Comparison of ENCODE assay signal across 8 mouse cellular contexts in genomic region chr14:27508644-27509301, GRCm38 (mm10). TPM values are rescaled to one million over a fixed set of nuclear protein-coding genes. Genes with fewer than 3 reads are reported as not detected.
DNase-seq lines count a peak whose midpoint lies in the region; ATAC-seq and TF ChIP-seq lines count a peak whose summit lies in the region.

No protein-coding gene starts in this region.

- TF ChIP-seq CTCF in forebrain, postnatal 0 days (IDR thresholded peaks at IDR 0.05; ENCODE audit: low read depth): no peak
- no peak for TF ChIP-seq CTCF in liver, embryonic 14.5 days (IDR thresholded peaks at IDR 0.05; ENCODE audit: low read depth)

- WGBS in kidney, embryonic 14.5 days: 31% methylated on average over 15 of the region's 15 CpGs
- WGBS in forebrain, postnatal 0 days: 33% methylated on average over 15 of the region's 15 CpGs
- WGBS in liver, embryonic 14.5 days (ENCODE audit: insufficient replicate concordance): 34% methylated on average over 15 of the region's 15 CpGs

- peaks cover 2% of the 10 kb centered on the region; the same call in 1 of the 2 replicates for H3K36me3 ChIP-seq in kidney, embryonic 14.5 days (ENCODE audit: control insufficient read depth, insufficient read depth, low read length)
- no peaks in the 10 kb centered on the region for H3K36me3 ChIP-seq in forebrain, postnatal 0 days (ENCODE audit: insufficient read depth)
- no peaks in the 10 kb centered on the region for H3K36me3 ChIP-seq in liver, embryonic 14.5 days (replicated peaks; ENCODE audit: control insufficient read depth, insufficient read depth, low read depth)

- peaks cover 3% of the 10 kb centered on the region; the same call in 1 of the 2 replicates for H3K4me1 ChIP-seq in kidney, embryonic 14.5 days (ENCODE audit: control insufficient read depth, insufficient read depth, low read length)
- H3K4me1 ChIP-seq in forebrain, postnatal 0 days (ENCODE audit: insufficient read depth): peaks cover 6% of the 10 kb centered on the region; the same call in 1 of the 2 replicates
- H3K4me1 ChIP-seq in liver, embryonic 14.5 days (replicated peaks; ENCODE audit: control insufficient read depth in 2 of 2, insufficient read depth in 2 of 2, low read length in 1 of 2): peaks cover 4 to 8% of the 10 kb centered on the region in 2 experiments

- H3K9ac ChIP-seq in kidney, embryonic 14.5 days (ENCODE audit: low read depth, low read length): peak overlapping the region; percentile 74; the same call in 1 of the 2 replicates
- peak overlapping the region; percentile 86 for H3K9ac ChIP-seq in forebrain, postnatal 0 days
- H3K9ac ChIP-seq in liver, embryonic 14.5 days (replicated peaks): peak overlapping the region; percentile 57

- H3K27me3 ChIP-seq in kidney, embryonic 14.5 days (ENCODE audit: control insufficient read depth, insufficient read depth, low read length): no peaks in the 10 kb centered on the region
- H3K27me3 ChIP-seq in forebrain, postnatal 0 days (ENCODE audit: insufficient read depth, low read length): no peaks in the 10 kb centered on the region
- no peaks in the 10 kb centered on the region for H3K27me3 ChIP-seq in liver, embryonic 14.5 days (ENCODE audit: control insufficient read depth, insufficient read depth, low read length)

- ATAC-seq in kidney, embryonic 14.5 days (ENCODE audit: low FRiP score, low TSS enrichment): peak; percentile 60
- ATAC-seq in forebrain, postnatal 0 days: peak; percentile 68
- peak; percentile 55 for ATAC-seq in liver, embryonic 14.5 days (ENCODE audit: insufficient read depth)

- peak overlapping the region; percentile 71 for H3K4me3 ChIP-seq in kidney, embryonic 14.5 days (ENCODE audit: low read length)
- H3K4me3 ChIP-seq in forebrain, postnatal 0 days (ENCODE audit: low read depth, low read length): peak overlapping the region; percentile 88
- peak overlapping the region; percentile 86 to 89 for H3K4me3 ChIP-seq in liver, embryonic 14.5 days (ENCODE audit: insufficient read depth in 1 of 2, low read depth in 2 of 2, low read length in 2 of 2)

- TF ChIP-seq EP300 in liver, embryonic 14.5 days (IDR thresholded peaks at IDR 0.05; ENCODE audit: low read depth): no peak

- peak overlapping the region; percentile 39; the same call in 1 of the 2 replicates for H3K27ac ChIP-seq in kidney, embryonic 14.5 days (ENCODE audit: low read depth, low read length)
- peak overlapping the region; percentile 75 for H3K27ac ChIP-seq in forebrain, postnatal 0 days (ENCODE audit: low read depth, low read length)
- H3K27ac ChIP-seq in liver, embryonic 14.5 days: no peak overlapping the region

- DNase-seq in kidney, adult 8-10 months: no peak
- peak; percentile 46 for DNase-seq in ZHBTc4 (ENCODE audit: low read depth, low spot score)
- DNase-seq in forebrain, postnatal 0 days: no peak
- no peak for DNase-seq in liver, embryonic 14.5 days (ENCODE audit: low read depth in 3 of 3, low spot score in 3 of 3)
- DNase-seq in yolk sac, embryonic 10.5 days (ENCODE audit: low spot score): no peak
- DNase-seq in left cerebral cortex, postnatal 36 days (ENCODE audit: low spot score in 2 of 2): no peak
- DNase-seq in right cerebral cortex, postnatal 25 days: no peak

- peak overlapping the region; percentile 67 for H3K4me2 ChIP-seq in kidney, embryonic 14.5 days (replicated peaks; ENCODE audit: low read depth, low read length)
- H3K4me2 ChIP-seq in forebrain, postnatal 0 days (ENCODE audit: low read depth): peak overlapping the region; percentile 76
- H3K4me2 ChIP-seq in liver, embryonic 14.5 days (ENCODE audit: low read depth): peak overlapping the region; percentile 92

- H3K9me3 ChIP-seq in kidney, embryonic 14.5 days (ENCODE audit: control insufficient read depth, low read length): no peaks in the 10 kb centered on the region
- no peaks in the 10 kb centered on the region for H3K9me3 ChIP-seq in forebrain, postnatal 0 days (ENCODE audit: low read length)
- no peaks in the 10 kb centered on the region for H3K9me3 ChIP-seq in liver, embryonic 14.5 days (ENCODE audit: control insufficient read depth, low read length)

- intact Hi-C loops in left cerebral cortex, postnatal 36 days (cut with DNase I): no loop called here

RNA-seq across cellular contexts. Expression of gene Ccdc66, which starts 0.5 kb away (rescaled TPM):
- polyA plus RNA-seq in kidney, embryonic 14.5 days (2014; fragmentation: Nextera tagmentation; extraction: Ambion mirVana): 11.3 and 14.6 TPM in 2 replicates
- total RNA-seq in forebrain, postnatal 0 days (2014; rRNA removed): 6.6 and 6.7 TPM in 2 replicates
- 4.8 and 6.5 TPM in 2 replicates for polyA plus RNA-seq in forebrain, postnatal 0 days (2015; fragmentation: Nextera tagmentation; extraction: Ambion mirVana)
- 1.7 and 3.4 TPM in 2 replicates for polyA plus RNA-seq in liver, embryonic 14.5 days (2012; rRNA removed)
- 2.6 and 2.9 TPM in 2 replicates for polyA plus RNA-seq in liver, embryonic 14.5 days (2014; fragmentation: Nextera tagmentation; extraction: Ambion mirVana)
- total RNA-seq in left cerebral cortex, postnatal 36 days (2021): 10 to 100 TPM; 11.7 to 17.3 TPM
